13 mouse cellular contexts compared by ENCODE assay signal in the genomic region with DNA sequence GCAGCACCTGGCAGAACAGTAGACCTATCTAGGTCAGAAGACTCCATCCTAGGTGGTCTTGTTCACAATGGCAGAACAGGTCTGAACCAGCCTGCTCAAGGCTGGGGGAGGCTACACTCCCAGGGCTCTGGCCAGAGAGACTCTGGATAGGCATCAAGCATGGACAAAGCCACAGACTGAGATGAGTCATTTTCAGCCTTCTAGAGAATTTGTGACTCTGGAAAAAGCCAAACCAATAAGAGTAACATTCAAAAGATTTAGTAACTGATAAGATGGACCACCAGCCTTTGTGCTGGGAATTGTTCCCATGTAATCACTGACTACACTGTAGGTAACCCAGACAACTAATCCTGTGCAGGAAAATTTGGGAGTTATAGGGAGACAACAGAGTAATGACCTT.
"Had no signal": no experiment of that assay in that cellular context is flagged by ENCODE, and none has a peak within 500 bp of the region (broad histone marks: within the 10 kb centered on the region; RNA-seq: fewer than 3 reads in every experiment).

No protein-coding gene starts in this region.

- H3K4me1 ChIP-seq: liver, embryonic 13.5 days; neural tube, embryonic 13.5 days had no signal

- H3K9me3 ChIP-seq: liver, embryonic 13.5 days; neural tube, embryonic 13.5 days had no signal

- H3K4me3 ChIP-seq: layer of hippocampus, adult 2 months; liver, embryonic 13.5 days; neural tube, embryonic 13.5 days had no signal

- H3K27me3 ChIP-seq: liver, embryonic 13.5 days; neural tube, embryonic 13.5 days had no signal

- H3K4me2 ChIP-seq: liver, embryonic 13.5 days; midbrain, embryonic 11.5 days; neural tube, embryonic 13.5 days had no signal

- H3K9ac ChIP-seq: liver, embryonic 13.5 days; neural tube, embryonic 13.5 days had no signal

- H3K27ac ChIP-seq: kidney, postnatal 0 days; layer of hippocampus, adult 2 months; liver, embryonic 13.5 days; neural tube, embryonic 13.5 days had no signal

- H3K36me3 ChIP-seq: liver, embryonic 13.5 days; neural tube, embryonic 13.5 days had no signal

- DNase-seq: kidney, adult 18-20 months; kidney, postnatal 25 days; layer of hippocampus, adult 9-11 months; liver, embryonic 13.5 days; lung, postnatal 14 days; lung, postnatal 4 days; midbrain, embryonic 14.5 days; thymus, adult 18-20 months; thymus, postnatal 36 days had no signal
